Mouse (Mus musculus) T-helper 1 cell (primary cell): Measurements from ENCODE around the gene Vmn1r43.
"Not testable (repeated sequence)": the region's sequence is repeated elsewhere in the genome, so short reads cannot be mapped to it uniquely, and the experiment has no call there.

Experiments
- in situ Hi-C: fragments of 300-600 bp; cut with MboI, MseI; formaldehyde crosslinking; loops from one replicate; pipeline ENCODE4 v1.15.1; 2025; ENCODE audit warnings: high pct_unique_total_duplicates

Gene Vmn1r43

GRCm38 (mm10) chr6:89876313-89876712 is at the start of gene Vmn1r43, which contains the start of gene Vmn1r42:
Gene Vmn1r43, minus strand, starts transcription at chr6:89876413.
Gene Vmn1r42, minus strand, starts transcription at chr6:89876413.
- in situ Hi-C loops = not testable (repeated sequence)

GRCm38 (mm10) chr6:89883812-89884211 is 7.6 kb upstream of the Vmn1r43 start:
- in situ Hi-C loops = no loop called here

GRCm38 (mm10) chr6:89883360-89883759 is 7.1 kb upstream of the Vmn1r43 start, which contains the start of gene Vmn1r44:
Gene Vmn1r44, plus strand, starts transcription at chr6:89883660.
- in situ Hi-C loops = no loop called here

GRCm38 (mm10) chr6:89880867-89881266 is 4.7 kb upstream of the Vmn1r43 start:
- in situ Hi-C loops = no loop called here

- in situ Hi-C loops = no loop called here
These were observed 750 bp upstream of the Vmn1r43 start for GRCm38 (mm10) chr6:89876963-89877362.

GRCm38 (mm10) chr6:89867976-89868375 is 8.2 kb downstream of the Vmn1r43 start:
- in situ Hi-C loops = no loop called here

GRCm38 (mm10) chr6:89867276-89867675 is 8.9 kb downstream of the Vmn1r43 start:
- in situ Hi-C loops = no loop called here

- in situ Hi-C loops = no loop called here
These were observed 12.4 kb downstream of the Vmn1r43 start for GRCm38 (mm10) chr6:89863792-89864191.

- in situ Hi-C loops = no loop called here
These were observed 16.4 kb downstream of the Vmn1r43 start for GRCm38 (mm10) chr6:89859839-89860238.

- in situ Hi-C loops = no loop called here
These were observed 18.7 kb downstream of the Vmn1r43 start for GRCm38 (mm10) chr6:89857552-89857951.
